Mouse (Mus musculus) cerebellum, adult 11 months (tissue): ENCODE measurements around the gene Eef1akmt1.
A peak's percentile ranks its signal among the peaks of the same experiment; 100 is the strongest.

ENCODE experiments used
- DNase-seq: peaks from one replicate; pipeline ENCODE4 v3.0.0; 2022

The Eef1akmt1 gene

GRCm38 (mm10) chr14:57517001-57517400 is 54.4 kb downstream of the Eef1akmt1 start:
- DNase-seq = no peak

- no peak for DNase-seq
These were observed 56.2 kb downstream of the Eef1akmt1 start for GRCm38 (mm10) chr14:57515156-57515762.

- no peak for DNase-seq
These were observed 61.9 kb downstream of the Eef1akmt1 start for GRCm38 (mm10) chr14:57509554-57509953.

- DNase-seq = peak; percentile 88
These were observed 67.7 kb downstream of the Eef1akmt1 start for GRCm38 (mm10) chr14:57503729-57504128.
